Mouse (Mus musculus) v-Abl transformed pro-B cells (cell line): ENCODE data around the gene Fgf22.

Experiments
- in situ Hi-C, 2 experiments: fragments of 400-800 bp; cut with MboI; formaldehyde crosslinking; loops; one replicate each; pipeline ENCODE4 v1.15.1; 2025; ENCODE audit not compliant: unreplicated experiment in 2 of 2

The Fgf22 gene

GRCm38 (mm10) chr10:79754856-79755516, at the start of gene Fgf22:
Gene Fgf22, plus strand, starts transcription at chr10:79755076.
- in situ Hi-C loops = no loop called here

DNA sequence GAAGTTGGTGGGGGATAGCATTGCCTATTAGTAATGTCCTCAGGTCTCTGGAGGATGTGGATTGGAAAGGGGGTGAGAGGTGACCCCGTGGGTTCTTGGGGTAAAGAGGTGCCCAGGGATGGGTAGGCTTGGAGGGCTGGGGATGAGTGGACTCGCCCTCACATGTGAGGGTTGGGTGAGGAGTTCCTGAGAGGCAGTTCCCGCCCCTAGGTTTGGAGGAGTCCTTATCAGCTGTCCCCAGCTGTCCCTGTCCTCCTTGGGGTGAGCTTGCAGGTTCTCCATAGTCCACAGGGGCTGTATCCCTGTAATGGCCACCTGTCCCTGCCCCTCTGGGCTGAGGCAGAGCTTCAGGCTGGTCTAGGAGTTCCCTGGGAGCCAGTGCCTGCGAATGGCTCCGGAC, 48.9 kb upstream of the Fgf22 start:
- in situ Hi-C loops = no loop called here

GRCm38 (mm10) chr10:79706406-79707094, 48.3 kb upstream of the Fgf22 start:
- in situ Hi-C loops = no loop called here

- in situ Hi-C loops = no loop called here
Observed at GRCm38 (mm10) chr10:79707162-79707561, 47.7 kb upstream of the Fgf22 start.

- in situ Hi-C loops = no loop called here
Observed at GRCm38 (mm10) chr10:79707759-79708158, 47.1 kb upstream of the Fgf22 start.

DNA sequence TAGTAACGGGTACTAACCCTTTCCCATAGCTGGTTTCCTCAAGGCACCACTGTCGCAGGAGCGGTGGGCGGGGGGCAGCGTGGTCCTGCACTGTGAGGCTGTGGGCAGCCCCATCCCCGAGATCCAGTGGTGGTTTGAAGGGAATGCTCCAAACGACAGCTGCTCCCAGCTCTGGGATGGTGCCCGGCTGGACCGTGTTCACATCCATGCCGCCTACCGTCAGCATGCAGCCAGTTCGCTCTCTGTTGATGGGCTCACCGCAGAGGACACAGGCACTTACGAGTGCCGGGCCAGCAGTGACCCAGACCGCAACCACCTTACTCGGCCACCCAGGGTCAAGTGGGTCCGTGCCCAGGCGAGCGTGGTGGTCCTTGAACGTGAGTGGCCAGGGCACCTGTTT, 46.2 kb upstream of the Fgf22 start:
- in situ Hi-C loops = no loop called here

GRCm38 (mm10) chr10:79709307-79709706, 45.6 kb upstream of the Fgf22 start:
- in situ Hi-C loops = no loop called here

DNA sequence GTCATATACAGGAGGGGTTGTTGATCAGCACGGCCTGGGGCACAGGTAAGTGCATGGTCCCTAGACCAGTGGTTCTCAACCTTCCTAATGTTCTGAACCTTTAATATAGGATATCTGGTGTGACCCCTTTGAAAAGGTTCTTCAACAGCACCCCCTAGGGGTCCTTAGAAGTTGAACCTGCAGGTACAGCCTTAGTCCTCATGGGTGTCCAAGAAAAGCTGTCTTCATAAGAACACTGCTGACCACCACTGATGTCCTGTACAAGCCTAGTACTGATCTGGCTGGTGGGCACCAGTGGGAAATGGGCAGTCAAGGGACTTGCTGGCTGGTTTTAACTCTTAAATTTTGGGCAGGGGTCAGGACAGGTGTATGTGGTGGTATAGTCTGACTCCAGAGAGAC, 42.8 kb upstream of the Fgf22 start:
- in situ Hi-C loops = no loop called here

- in situ Hi-C loops = no loop called here
Observed at GRCm38 (mm10) chr10:79712499-79713126, 42.3 kb upstream of the Fgf22 start.

- in situ Hi-C loops = no loop called here
Observed at GRCm38 (mm10) chr10:79713163-79713562, 41.7 kb upstream of the Fgf22 start.

DNA sequence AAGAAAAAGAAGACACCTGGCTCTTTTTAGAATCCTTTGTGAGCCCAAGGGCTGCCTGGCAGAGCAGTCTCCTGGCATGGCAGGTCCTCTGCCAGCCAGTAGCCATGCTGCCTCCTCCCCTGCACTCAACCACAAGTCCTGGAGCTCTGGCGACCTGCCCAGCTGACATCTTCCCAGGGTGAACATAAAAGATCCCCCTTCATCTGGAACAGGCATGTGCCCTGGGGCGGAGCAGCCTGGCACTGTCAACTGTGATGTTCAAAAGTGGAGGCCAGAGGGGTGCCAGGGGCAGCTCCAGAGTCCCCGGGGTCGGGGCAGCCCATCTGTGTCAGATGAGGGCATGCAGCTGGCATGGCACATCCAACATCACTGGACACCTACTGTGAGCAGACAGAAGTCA, 39.9 kb upstream of the Fgf22 start:
- in situ Hi-C loops = no loop called here

DNA sequence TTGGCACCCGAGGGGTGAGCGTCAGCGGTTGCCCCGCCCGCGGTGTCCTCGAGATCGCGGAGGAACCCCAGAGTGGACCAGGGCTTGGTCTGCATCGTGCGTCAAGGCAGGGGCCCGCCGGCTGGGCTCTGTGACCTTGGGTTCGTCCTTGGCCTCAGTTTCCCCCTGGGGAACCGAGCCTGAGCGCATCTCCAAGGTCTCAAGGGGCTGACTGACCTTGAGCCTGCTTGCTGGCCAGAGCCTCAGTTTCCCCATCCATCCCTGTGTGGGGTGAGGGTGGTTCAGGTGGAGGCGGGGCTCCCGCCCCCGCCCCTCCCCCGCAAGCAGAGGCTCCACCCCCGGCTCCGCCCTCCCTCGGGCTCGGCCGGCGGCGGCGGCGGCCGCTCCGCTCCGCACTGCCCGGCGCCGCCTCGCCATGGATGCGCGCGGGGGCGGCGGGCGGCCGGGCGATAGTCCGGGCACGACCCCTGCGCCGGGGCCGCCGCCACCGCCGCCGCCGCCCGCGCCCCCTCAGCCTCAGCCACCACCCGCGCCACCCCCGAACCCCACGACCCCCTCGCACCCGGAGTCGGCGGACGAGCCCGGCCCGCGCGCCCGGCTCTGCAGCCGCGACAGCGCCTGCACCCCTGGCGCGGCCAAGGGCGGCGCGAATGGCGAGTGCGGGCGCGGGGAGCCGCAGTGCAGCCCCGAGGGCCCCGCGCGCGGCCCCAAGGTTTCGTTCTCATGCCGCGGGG, 38.5 kb upstream of the Fgf22 start, which contains the start of gene Hcn2:
Gene Hcn2, plus strand, starts transcription at position 381 of the 734 bp plus-strand sequence.
- in situ Hi-C loops = no loop called here

- in situ Hi-C loops = no loop called here
Observed at GRCm38 (mm10) chr10:79716988-79717355, 37.9 kb upstream of the Fgf22 start.

DNA sequence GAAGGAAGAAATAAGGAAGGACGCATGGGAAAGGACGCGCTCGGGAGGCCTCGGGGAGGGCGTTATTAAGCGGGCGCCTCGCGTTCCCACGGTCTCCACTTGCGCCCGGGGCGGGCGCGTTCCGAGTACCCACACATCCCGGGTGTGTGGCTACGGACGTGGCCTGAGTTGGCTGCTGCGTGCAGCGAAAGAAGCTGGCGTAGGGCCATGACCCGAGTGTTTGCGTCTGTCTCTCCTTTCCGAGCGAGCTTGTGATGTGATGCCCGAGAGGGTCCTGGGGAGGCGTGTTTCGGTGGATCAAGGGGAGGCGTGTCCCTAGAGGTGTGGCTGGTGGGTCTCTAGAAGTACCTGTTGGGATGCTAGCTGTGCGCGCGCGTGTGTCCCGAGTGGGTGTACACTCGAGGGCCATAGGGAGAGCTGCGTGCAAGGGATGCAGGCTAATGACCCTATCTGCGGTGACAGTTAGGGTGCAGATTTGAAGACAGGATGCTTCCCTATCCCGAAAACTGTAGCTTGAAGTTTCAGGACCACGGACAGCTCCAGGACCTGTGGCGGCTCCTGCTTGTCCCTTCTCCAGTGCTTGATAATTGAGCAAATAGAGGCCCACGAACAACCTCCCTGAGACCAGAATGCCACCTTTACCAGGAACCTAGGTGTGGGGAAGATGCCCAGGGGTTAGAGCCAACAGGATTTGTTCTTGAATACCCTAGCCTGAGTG, 37.1 kb upstream of the Fgf22 start:
- in situ Hi-C loops = no loop called here

GRCm38 (mm10) chr10:79721089-79721488, 33.8 kb upstream of the Fgf22 start:
- in situ Hi-C loops = no loop called here

DNA sequence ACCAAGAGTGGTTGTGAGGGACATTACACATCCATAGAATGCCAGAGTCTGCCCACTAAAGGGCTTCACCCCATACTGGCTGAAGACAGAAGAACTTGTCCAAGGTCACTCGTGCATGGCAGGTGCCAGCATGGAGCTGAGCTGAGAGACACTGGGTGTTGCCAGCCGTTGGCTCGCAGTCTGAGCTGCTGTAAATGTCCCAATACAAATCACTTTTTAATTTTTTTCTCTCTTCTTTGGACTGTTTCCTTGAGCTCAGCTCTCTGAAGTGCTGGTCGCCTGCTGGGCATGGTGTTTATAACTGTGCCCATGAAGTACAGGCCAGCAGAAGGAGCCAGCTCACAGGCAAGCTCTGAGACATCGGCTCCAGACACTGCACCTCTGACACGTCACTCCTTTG, 31.8 kb upstream of the Fgf22 start:
- in situ Hi-C loops = no loop called here

DNA sequence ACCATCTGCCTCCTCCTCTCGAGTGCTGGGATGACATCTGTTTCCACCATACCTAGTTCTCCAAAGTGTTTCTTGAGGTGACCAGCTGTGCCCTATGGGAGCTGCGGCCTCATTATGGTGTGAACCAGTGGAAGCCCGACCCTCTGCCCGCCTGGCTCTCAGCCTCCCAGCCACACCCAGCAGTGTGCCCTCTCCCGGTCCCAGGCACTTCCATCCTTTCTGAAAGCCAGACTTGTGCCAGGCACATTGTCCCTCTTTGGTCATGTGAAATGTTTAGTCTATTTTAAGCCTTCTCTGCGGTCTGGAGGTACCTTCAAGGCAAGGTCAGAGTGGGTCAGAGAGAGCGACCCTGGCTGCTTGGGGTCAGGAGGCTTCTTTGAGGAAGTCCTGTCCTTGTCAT, 31.2 kb upstream of the Fgf22 start:
- in situ Hi-C loops = no loop called here

GRCm38 (mm10) chr10:79726090-79726489, 28.8 kb upstream of the Fgf22 start:
- in situ Hi-C loops = no loop called here

GRCm38 (mm10) chr10:79728323-79729249, 26.3 kb upstream of the Fgf22 start:
- in situ Hi-C loops = no loop called here
